Mouse (Mus musculus) frontal cortex, adult (tissue): ENCODE measurements around the gene Coro2a.
A peak's percentile ranks its signal among the peaks of the same experiment; 100 is the strongest.
"Not testable (repeated sequence)": the region's sequence is repeated elsewhere in the genome, so short reads cannot be mapped to it uniquely, and the experiment has no call there.

Source experiments
- ATAC-seq: cut with Nextera tagmentation; 2 replicates; pipeline ENCODE4 v1.9.2; 2017; ENCODE audit warnings: mild to moderate bottlenecking, moderate library complexity, mixed read lengths; ENCODE audit not compliant: low TSS enrichment

Gene Coro2a

DNA sequence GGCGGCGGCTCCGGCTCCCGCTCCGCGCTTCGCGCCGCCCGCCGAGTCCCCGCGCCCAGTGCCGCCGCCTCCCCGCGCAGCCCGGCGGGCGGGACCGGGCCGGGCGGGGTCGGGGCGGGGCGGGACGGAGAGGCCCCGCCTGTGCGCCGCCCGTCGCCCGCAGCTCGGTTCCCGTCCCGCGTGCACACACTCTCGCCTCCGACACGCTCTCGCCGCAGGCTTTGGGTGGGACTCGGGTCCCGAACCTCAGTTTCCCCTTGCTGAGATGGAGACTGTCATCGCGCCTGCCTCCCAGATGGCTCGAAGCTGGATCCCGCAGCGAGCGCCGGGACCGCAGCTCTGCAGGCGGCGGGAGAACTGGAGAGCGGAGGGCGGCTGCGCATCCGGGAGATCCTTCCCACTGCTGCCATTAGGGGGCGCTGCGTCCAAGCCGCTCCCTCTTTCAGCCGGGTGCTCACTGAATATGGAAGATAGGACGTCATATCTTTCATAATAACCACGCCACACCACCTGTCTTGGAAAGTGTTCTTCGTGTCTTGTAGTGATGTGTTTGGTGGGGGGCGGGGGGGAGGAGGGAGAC is at the start of gene Coro2a:
Coro2a (minus strand) TSS at position 359 of the 580 bp plus-strand sequence.
- ATAC-seq, result peak; percentile 81

DNA sequence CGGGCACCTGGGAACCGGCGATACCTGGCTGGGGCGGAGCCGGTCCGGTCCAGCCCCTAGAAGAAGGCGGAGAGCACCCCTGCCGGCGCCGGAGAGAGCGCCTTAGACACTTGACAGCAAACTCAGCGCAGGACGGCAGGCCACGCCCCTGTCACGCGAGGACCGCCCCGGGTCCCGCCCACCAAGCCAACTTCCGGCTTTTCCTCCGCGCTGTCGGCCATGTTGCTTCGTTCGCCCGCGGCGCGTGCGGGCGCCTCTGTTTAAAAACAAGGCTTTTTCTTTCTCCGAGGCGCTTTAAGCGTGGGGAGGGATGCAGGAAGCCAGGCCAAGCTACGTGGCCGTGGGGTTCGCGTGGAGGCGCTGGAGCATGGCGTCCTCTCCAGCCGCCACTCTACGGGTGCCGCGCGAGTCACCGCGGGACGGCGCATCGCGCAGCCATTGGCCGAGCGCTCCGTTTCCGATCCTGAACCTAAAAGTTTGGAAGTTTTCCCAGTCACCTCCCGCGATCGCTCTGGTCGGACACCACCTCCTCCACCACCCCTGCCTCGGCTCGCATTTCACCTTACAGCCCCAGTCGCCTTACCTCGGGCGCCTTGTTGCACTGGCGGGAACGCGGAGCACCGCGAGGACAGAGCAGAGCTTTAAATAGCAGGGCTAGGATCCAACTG is 48.2 kb upstream of the Coro2a start, which contains the start of gene Tbc1d2:
Tbc1d2 (minus strand) TSS at position 124 of the 668 bp plus-strand sequence.
- peak; percentile 94 for ATAC-seq

DNA sequence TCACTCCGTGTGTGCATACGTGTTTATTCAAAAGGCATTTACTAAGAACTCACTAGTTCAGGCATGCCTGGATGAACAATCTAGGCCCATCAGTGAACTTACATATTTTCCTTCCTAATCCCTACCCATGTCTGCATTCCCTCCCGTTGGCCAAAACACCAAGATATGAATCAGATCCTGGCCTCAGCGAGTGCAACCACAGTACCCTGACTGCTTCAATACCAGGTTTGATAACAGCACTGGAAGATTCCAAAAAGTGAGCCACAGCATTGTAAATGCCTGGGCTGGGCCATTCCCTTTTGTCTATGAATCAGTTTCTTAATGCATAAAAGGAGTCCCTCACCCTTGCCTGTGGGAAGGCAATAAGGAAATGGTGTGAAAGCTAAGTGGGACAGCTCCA is 47.2 kb upstream of the Coro2a start:
- ATAC-seq, result no peak

DNA sequence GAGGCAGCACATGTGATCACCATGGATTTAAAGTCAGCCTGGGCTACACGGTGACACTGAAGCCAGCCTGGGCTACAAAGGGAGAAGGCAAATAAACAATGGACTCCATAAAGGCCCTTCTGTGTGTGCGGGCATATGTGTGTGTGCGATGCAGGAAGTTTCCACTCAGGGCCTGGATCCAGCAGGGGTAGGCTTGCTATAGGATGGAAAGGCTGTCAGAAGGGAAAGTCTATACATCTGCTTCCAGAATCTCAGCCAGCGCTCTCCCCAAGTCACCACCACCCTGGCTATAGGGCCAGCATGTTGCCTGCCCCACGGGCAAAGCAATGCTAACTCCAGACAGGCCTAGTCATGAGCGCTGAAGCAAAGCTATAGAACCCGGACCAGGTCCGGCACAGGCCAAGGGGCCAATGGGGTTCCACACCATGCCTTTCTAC is 41.7 kb upstream of the Coro2a start:
- ATAC-seq, result no peak

DNA sequence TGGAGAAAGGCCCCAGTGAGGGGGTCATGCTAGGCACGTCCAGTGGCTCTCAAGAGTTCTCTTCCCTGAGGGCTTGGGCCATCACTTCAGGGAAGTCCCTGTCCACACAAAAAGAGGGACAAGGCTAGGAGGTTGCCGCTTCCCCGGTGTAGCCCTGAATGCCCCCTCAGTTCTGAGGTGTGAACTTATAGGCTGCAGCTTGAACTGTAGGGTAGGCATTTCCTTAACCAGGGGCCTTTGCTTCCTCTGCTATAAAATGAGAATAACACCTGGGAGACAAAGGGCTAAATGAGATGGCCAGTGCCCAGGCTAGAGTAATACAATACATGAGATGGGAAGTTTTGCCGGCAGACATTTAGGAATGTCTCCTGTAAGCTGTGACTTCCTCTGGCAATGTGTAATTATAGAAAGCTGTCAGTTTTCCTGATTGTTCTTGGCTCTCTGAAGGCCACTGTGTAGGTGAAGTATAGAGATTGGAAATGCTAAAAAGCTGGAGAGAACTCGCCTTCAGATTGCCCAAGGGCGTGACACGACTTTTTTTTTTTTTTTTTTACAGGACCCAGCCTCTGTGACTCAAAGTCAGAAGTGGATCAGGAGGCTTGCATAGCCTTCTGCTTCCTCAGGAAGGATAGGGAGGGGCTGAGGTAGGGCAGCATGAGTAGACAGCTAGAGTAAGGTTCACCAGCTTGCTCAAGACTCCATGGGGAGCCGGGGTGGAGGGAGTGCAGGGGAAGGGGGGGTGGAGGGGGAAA is 41.1 kb upstream of the Coro2a start:
- ATAC-seq, result 0 out of 2 replicates have a peak, but pooled peaks have one; percentile 9

DNA sequence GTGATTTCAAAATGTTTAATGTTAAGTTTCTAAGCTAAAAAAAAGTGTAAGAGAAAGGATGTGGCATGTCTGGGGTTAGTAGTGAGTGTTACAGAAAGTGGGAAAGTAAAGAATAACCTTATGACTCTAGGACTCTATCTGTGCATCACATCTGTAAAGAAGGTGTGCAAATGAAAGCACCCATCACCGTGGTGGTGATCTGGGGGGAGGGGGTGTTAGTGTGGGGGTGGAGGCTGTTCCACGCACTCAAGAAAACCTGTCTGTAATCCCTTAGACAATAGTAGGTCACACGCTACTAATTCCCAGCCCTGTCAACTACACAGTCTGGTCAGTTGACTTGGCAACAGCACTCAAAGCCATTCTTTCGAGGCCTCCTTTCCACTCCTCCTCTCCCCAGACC is 39.3 kb upstream of the Coro2a start:
- ATAC-seq, result no peak

DNA sequence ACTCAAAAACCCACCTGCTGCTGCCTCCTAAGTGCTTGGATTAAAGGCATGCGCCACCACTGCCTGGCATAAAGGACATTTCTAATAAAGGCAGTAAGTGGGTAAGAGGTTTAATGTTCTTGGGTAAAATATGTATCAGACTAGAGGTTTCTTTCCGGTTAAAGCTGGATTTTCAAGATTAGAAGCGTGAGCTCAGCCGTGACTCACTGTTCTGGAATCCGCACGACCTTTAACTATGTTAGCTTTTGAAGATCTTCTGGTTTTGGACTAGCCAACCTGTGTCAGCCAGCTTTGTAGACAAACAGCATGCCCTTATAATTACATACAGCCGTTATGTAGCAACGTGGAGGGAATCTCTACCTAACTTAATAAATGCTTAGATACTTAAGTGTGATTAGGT is 37.9 kb upstream of the Coro2a start:
- no peak for ATAC-seq

DNA sequence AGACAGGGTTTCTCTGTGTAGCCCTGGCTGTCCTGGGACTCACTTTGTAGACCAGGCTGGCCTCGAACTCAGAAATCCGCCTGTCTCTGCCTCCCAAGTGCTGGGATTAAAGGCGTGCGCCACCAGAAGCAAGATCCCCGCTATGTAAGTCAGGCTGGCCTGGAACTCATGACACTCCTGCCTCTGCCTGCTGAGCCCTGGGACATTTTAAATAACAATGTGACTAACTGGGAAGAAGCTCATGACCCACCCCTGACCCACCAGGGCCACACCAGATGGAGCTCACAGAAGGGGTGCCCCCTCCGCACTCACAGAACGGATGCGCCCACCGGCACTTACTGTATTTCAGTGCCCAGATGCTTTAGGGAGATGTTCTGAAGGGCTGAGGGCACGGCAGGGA is 35.2 kb upstream of the Coro2a start:
- not testable (repeated sequence) for ATAC-seq

DNA sequence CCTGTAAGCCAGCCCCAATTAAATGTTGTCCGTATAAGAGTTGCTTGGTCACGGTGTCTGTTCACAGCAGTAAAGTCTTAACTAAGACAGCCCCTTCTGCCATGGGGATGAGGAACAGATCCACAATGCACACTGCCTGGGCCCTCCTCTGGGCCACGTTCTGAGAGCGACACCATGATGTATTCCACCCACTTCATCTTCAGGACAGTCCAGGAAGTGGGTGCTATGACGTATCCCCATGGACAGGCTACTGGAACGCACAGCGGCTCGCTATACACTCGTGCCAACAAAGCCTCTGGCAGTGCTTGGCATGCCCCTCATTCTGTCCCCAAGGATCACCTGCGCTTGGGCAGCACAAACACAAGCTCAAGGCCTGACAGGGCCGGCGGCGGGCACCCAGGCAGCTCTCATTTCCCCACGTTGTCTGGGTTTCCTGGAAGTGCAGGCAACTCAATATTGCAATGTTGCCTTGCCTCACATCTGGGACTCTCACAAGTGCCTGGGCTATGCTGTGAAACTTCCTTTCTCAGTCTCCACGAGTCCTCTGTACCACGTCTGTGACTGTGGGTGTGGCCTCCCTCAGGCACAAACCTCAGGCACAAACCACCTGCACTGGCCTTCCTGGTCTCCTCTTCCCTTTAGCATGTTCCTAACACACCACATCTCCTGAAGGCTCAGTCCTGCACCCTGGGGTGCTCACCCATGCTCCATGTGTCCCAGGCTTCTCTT is 33.9 kb upstream of the Coro2a start:
- peak; percentile 81 for ATAC-seq

DNA sequence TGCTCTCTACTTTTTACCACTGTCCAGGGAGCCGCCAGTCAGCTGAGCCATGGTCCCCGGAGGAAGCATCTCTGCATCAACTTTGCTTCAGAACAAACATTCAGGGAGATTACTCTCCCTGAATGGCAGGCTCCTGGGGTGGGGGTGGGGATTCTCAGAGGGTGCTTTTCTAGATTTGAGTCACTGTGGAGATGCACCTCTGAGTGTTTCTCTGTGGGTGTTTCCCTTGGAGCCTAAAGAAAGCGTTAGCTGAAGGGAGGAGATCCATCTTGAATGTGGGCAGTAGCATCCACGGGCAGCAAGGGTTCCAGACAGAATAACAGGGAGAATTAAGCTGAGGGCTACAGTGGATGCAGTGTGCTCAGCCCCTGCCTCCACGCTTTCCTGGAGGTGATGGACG is 32.9 kb upstream of the Coro2a start:
- peak; percentile 91 for ATAC-seq

DNA sequence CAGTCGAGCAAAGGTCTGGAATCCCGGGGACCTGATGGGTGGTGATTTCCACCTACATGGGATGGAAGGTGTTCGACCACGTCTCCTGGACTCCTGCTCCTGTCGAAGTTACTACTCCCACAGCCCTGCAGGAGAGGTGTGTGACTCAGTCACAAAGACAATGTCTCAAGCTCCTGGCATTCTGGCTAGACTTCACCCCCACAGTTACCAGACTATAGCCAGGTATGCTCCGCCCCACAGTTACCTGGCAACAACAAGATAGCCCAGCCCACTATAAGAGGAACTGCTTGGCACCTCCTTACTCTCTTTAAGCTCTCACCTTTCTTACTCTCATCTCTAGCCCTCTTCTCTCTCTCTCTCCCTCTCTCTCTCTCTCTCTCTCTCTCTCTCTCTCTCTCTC is 31.6 kb upstream of the Coro2a start:
- ATAC-seq, result not testable (repeated sequence)

DNA sequence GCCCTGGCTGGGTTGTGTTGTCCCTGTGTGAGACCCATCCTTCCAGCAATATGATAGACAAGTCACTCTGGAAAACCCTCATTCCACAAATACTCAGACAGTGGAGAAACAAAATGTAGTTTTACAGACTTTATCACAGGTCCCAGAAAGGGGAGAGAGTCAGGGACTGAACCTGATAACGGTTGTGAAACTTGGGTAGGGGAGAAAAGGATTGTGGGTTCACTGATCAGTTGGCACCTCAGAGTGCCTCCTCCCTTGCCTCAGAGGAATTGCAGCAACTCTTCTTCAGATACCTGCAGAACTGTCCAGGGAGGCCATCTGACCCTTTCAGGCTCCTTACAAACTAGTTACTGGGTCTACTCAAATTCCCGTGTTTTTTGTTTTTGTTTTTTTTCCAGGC is 30.5 kb upstream of the Coro2a start:
- ATAC-seq, result no peak

DNA sequence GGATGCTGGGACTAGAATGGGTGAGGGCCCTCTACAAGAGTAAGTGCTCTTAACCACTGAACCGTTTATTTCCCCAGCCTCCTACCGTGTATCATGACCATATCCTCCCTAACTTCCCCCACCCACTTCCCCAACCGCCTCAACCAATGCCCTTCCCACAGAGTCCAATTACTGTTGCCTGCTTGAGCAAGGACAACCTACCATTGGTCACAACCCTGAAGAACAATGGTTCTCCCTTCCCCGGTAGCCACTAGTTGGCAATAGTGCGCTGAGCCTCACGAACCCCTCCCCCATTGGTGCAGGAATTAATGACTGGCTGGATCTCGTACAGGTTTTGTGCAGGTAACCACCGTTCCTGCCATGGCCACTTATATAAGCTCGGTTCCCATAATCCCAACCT is 28.4 kb upstream of the Coro2a start:
- ATAC-seq, result no peak

DNA sequence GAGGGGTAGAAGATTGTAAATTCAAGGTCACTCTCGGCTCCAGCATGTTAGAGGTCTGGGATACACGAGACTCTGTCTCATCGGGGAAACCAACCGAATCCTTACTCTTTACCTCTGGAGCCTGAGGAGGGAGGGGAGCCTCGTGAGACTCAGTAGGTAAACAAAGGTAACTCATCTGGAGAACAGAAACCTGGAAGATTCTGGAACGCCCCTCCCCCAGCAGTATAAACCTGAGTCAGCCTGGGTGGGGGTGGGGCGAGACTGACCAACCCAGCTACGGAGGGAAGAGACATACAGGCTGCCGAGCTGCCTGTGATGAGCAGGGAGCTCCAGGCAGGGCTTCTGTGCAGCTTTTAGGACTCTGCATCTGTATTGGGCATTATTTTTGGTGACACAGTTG is 26.9 kb upstream of the Coro2a start:
- no peak for ATAC-seq

DNA sequence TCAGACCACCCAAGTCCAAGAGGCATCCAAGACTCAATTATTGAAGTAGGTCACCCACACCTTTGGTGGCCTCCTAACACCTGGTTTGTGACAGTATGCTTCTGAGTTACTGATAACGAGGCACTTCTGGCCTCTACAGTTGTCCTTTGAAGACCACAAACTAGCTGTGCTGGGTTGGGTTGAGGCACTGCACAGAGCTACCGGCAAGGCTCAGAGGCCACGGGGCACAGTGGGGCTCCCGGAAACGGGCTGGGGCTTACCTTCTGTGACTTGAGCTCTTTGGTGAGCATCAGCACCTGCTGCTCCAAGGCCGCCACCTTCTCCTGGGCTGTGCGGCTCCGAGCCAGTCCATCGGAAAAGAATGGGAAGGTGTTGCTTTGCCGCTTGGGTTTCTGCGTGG is 26.1 kb upstream of the Coro2a start:
- ATAC-seq, result no peak

DNA sequence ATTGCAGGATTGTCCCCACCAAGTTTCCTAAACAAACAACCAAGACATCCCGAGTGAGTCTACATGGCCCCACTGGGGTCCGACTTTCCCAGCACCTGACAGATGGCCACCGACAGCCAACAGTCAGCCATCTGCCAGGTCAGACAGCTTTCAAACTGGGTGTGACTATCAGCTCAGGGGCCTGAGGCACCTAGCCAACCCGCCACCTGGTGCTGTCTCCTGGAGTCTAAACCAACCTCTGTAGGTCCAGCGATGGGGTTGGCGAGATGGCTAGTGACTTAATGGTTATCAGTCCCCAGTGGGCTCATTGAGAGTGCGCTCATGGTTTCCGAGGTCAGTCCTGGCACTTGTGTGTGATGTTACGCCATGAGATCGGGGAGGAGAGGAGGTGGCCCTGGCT is 23.1 kb upstream of the Coro2a start:
- ATAC-seq, result no peak

DNA sequence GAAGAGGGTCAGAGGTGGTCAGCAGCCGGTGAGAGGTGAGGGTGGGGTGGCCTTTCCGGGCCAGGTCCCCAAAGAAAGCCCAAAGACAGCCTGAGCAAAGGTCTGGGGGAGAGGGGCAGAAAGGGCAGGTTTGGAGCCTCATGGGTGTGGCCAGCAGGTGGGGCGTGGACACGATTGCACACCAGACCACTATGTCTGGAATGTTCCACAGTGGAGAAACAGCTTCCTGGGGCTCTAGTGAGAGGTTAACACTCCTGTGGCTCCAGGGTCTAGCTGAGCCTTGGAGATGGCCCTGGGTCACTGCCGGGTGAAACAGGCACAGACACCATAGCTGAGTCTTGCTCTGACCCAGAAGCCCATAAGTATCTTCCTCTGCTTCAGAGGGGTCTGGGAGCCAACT is 21.0 kb upstream of the Coro2a start:
- no peak for ATAC-seq

DNA sequence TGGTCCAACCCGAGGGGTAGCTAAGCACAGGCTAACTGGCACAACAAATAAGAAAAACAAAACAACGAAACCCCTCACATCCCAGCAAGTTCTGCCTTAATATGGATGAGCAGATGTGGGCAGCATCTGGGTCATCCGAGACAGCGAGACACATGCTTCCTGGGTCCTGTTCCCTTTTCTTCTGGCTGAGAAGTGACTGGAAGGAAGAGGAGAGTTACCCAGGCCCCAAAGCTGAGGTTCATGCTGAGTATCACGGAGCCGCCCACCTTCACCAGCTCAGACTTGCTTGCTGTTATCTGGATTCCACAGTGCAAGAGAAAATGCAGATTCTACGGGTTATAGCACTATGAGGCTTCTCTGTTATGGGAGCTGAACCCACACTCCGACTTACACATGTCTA is 18.9 kb upstream of the Coro2a start:
- ATAC-seq, result 0 out of 2 replicates have a peak, but pooled peaks have one; percentile 18

DNA sequence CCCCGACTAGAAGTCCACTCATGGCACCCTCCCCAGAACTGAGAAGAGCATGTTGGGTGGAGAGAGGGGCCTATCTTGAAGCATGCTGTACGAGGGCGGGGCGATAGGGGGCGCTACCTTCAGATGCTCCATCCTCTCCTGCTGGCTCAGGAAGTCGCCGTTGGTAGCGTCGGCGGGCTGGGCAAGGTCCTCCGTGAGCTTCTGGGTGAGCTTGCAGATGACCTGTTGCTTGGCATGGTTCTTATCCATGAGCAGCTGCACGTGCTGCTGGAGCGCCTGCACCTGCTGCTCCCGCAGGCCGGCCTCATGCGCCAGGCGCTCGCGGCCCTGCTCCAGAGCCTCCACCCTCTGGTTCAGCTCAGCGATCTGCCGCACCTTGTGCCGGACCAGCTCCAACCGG is 18.3 kb upstream of the Coro2a start:
- ATAC-seq, result peak; percentile 16

DNA sequence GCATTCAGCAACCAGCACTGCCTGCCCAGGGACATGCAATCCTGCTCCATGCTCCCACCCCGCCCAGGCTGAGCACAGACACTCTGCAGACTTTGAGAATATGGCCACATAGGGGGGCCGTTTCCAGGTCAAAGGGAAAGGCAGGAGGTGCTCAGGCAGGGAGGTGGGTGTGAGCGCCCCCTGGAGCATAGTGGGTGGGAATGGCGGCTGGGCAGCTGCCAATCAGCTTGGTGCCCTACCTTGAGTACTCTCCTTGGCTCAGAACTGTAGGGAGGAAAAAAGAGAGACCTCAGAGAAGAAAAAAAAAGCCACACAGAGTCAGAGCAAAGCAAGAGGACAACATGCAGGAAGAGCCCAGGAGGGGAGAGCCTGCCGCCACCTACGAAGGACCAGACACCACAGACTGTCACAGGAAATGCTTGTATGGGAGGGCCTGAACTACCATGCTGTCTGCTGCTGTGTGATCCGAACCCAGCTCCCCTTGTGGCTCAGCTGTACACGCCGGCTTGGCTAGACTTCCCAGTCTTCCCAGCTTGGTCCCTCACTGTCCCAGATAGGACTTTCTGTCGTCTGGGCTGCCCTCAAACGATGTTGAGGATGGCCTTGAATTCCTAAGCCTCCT is 16.3 kb upstream of the Coro2a start:
- no peak for ATAC-seq

DNA sequence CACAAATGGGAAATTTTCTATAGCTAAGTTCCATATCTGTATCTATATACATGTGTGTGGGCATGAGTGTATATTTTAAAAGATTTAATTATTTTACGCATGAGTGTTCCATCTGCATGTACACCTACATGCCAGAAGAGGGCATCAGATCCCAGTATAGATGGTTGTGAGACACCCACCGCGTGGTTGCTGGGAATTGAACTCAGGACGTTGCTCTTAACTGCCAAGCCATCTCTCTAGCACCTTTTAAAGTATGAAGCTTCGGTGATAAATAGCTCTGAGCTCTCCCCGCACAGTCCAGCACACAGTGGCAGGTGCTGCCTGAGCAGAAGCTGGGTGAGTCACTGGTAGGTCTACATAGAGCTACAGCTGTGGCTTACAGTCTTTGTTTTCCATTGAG is 15.4 kb upstream of the Coro2a start:
- no peak for ATAC-seq

DNA sequence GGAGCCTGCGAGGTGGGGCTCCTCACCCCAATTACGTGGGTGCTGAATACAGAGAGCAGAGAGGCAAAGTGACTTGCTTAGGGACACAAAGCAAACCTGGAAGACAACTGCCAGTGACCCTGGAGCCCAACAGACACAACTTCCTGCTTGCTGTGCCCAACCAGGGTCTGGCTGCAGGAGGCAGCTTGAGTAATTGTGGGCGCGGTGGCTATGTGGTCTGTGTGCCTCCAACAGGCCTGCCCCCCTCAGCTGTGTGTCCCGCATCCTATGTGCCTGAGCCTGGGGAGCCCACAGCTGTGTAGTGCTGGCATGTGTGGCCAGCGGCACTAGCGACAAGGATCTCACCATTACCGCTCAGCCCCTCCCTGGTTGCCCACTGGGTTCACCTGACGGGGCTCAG is 12.6 kb upstream of the Coro2a start:
- ATAC-seq, result no peak
